Mouse (Mus musculus) kidney, embryonic 16.5 days (tissue): ENCODE measurements around the gene Phf5a. TPM values are rescaled to one million over a fixed set of nuclear protein-coding genes. Genes with fewer than 3 reads are reported as not detected.

ENCODE experiments used
- ATAC-seq: fragments of 200-750 bp; cut with Nextera tagmentation; 2 replicates; pipeline ENCODE4 v1.8.0; 2017; ENCODE audit warnings: moderate TSS enrichment; ENCODE audit not compliant: low FRiP score, low TSS enrichment
- H3K27ac ChIP-seq: fragments of 300-500 bp; sonication (generic); 2 replicates; pipeline ENCODE4 v1.5.1; 2014; ENCODE audit warnings: low read length
- H3K27me3 ChIP-seq: fragments of 300-500 bp; sonication (generic); 2 replicates; pipeline ENCODE4 v1.6.1; 2014; ENCODE audit warnings: low read length, control low read depth, mixed read lengths; ENCODE audit not compliant: insufficient read depth
- H3K36me3 ChIP-seq: fragments of 300-500 bp; sonication (generic); 2 replicates; pipeline ENCODE4 v1.6.1; 2014; ENCODE audit warnings: low read length, control low read depth, mixed read lengths; ENCODE audit not compliant: insufficient read depth
- H3K4me1 ChIP-seq: fragments of 300-500 bp; sonication (generic); 2 replicates; pipeline ENCODE4 v1.6.1; 2014; ENCODE audit warnings: low read length, control low read depth, mixed read lengths; ENCODE audit not compliant: insufficient read depth
- H3K4me2 ChIP-seq: fragments of 300-500 bp; sonication (generic); replicated peaks from 2 replicates; pipeline ENCODE4 v1.6.1; 2014; ENCODE audit warnings: low read depth, low read length
- H3K4me3 ChIP-seq: fragments of 300-500 bp; sonication (generic); 2 replicates; pipeline ENCODE4 v1.5.1; 2014; ENCODE audit warnings: mild to moderate bottlenecking, low read length
- H3K9ac ChIP-seq: fragments of 300-500 bp; sonication (generic); replicated peaks from 2 replicates; pipeline ENCODE4 v1.6.1; 2014; ENCODE audit warnings: low read length
- H3K9me3 ChIP-seq: fragments of 300-500 bp; sonication (generic); 2 replicates; pipeline ENCODE4 v1.6.1; 2016; ENCODE audit warnings: low read length, control low read depth
- WGBS: fragments of 180-500 bp; shearing (Covaris S2); extraction: QIAGEN DNeasy Blood & Tissue Kit; methylation state at CpG from one replicate; pipeline ENCODE4 v1.1.7; 2014; 5-methylcytosine and 5-hydroxymethylcytosine counted together
- polyA plus RNA-seq: library from polyadenylated mRNA; unstranded; fragments of >200 nt; fragmentation: Nextera tagmentation; extraction: Ambion mirVana; gene quantifications from 2 replicates; pipeline ENCODE4 v1.2.1, GENCODE M21; 2015

The Phf5a gene
- polyA plus RNA-seq, 1 experiment from 2014 or later = 172 TPM

DNA sequence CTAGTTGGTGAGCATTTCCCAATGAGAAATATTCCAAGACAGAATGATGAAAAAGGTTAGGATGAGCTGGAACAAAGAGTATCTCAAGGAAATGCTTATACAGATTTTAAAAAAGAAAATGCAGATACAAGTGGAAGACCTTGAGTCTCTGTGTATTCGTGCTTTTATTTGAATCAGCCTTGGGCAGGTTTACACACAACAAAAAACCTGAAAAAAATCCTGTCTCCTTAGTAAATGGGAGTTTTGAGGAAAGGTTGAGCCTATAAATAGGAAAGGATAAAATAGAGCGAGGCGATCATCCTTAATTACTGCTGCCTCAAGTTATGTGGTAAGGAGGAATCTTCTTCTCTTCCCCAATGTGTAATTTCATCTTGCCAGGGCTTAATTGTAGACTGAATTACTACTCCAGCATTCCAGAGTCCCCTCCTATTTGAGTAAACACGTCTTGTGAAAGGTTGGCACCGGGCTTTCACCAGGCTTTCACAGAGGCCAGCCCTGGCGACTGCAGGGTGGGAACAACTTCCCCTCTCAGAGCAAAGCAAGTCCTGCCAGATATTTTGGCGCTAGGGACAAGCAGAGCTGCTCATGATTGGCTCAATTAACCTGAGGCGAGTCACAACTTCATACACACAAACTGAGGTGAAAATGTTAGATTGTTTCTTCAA lies 11.1 kb downstream of the Phf5a start:
- no peaks in the 10 kb centered on the region for H3K9me3 ChIP-seq
- peak overlapping the region; percentile 1; the same call in 1 of the 2 replicates for H3K9ac ChIP-seq
- 39% methylated on average over 8 of the region's 8 CpGs for WGBS
- ATAC-seq = no peak
- no peak overlapping the region for H3K4me3 ChIP-seq
- peaks cover 11% of the 10 kb centered on the region; the same call in 1 of the 2 replicates for H3K36me3 ChIP-seq
- peak overlapping the region; percentile 19 for H3K27ac ChIP-seq
- peak overlapping the region; percentile 89; the same call in 1 of the 2 replicates for H3K4me2 ChIP-seq
- H3K4me1 ChIP-seq = peaks cover 20% of the 10 kb centered on the region
- no peaks in the 10 kb centered on the region for H3K27me3 ChIP-seq

DNA sequence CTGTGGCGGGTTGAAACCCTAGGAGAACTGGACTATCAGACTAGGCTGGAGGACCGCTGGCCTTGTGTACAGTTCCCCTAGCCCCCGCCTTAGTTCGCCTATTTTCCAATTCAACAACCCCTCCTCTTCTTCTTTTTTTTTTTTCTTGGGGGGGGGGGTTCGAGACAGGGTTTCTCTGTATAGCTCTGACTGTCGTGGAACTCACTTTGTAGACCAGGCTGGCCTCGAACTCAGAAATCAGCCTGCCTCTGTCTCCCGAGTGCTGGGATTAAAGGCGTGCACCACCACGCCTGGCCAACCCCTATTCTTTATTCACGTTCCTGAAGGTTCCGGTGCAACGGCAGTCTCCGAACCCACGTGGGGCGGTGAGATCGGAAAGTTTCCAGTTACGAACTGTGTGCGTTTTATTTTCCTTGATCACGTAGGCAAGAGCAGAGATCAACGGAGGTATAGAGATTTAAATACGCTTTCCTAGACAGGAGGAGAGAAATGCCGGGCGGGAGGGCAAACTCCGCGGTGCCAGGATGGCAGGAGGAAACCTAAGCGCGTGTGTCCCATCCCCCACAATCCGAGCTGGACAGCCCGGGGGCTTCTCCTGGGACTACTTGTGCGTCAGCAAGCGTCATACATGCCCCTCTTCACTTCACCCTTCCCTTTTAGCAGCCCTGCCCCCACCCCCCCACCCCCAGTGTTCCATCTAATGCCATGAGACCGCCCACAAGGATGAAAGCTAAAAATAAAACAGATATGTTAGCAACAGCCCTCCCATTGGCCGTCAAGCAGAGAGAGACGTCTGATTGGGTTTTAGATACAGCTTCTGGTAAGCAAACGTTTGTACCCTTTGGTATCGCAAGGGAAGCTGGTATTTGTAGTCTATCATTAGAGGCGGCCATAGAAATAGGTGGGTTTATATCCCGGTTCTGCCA lies 12.1 kb downstream of the Phf5a start:
- peaks cover 27% of the 10 kb centered on the region for H3K4me1 ChIP-seq
- H3K9ac ChIP-seq = peak overlapping the region; percentile 99
- peak overlapping the region; percentile 99 for H3K4me3 ChIP-seq
- H3K27ac ChIP-seq = peak overlapping the region; percentile 99
- H3K27me3 ChIP-seq = no peaks in the 10 kb centered on the region
- H3K36me3 ChIP-seq = peaks cover 6% of the 10 kb centered on the region; the same call in 1 of the 2 replicates
- under 1% methylated on average over 39 of the region's 39 CpGs for WGBS
- no peaks in the 10 kb centered on the region for H3K9me3 ChIP-seq
- peak; percentile 87 for ATAC-seq
- H3K4me2 ChIP-seq = peak overlapping the region; percentile 89

- ATAC-seq = peak; percentile 21
- Histone ChIP-seq H3K9me3 (no peaks in the 10 kb centered on the region), H3K27ac (peak within 1 kb of the TSS; percentile 99), H3K9ac (peak within 1 kb of the TSS; percentile 99), H3K4me3 (peak within 1 kb of the TSS; percentile 99), H3K4me1 (peaks cover 27% of the 10 kb centered on the region), H3K4me2 (peak within 1 kb of the TSS; percentile 89), H3K36me3 (peaks cover 8% of the 10 kb centered on the region; the same call in 1 of the 2 replicates), H3K27me3 (no peaks in the 10 kb centered on the region)
- WGBS = under 1% methylated on average over 44 of the region's 44 CpGs
Measured at GRCm38 (mm10) chr15:81858517-81859329, 13.0 kb downstream of the Phf5a start, which contains the start of gene Tob2. Gene Tob2, minus strand, starts transcription at chr15:81858796.

- H3K36me3 ChIP-seq = peaks cover 8% of the 10 kb centered on the region; the same call in 1 of the 2 replicates
- peak overlapping the region; percentile 99 for H3K4me3 ChIP-seq
- peak overlapping the region; percentile 99 for H3K9ac ChIP-seq
- WGBS = 0% methylated on average over 23 of the region's 23 CpGs
- peak; percentile 32 for ATAC-seq
- H3K4me2 ChIP-seq = peak overlapping the region; percentile 89
- H3K9me3 ChIP-seq = no peaks in the 10 kb centered on the region
- H3K27me3 ChIP-seq = no peaks in the 10 kb centered on the region
- H3K27ac ChIP-seq = peak overlapping the region; percentile 99
- peaks cover 27% of the 10 kb centered on the region for H3K4me1 ChIP-seq
Measured at GRCm38 (mm10) chr15:81858138-81858516, 13.6 kb downstream of the Phf5a start.

GRCm38 (mm10) chr15:81857724-81858116 lies 14.0 kb downstream of the Phf5a start:
- Histone ChIP-seq H3K4me2 (peak overlapping the region; percentile 89), H3K4me3 (peak overlapping the region; percentile 99), H3K4me1 (peaks cover 27% of the 10 kb centered on the region), H3K36me3 (peaks cover 11% of the 10 kb centered on the region; the same call in 1 of the 2 replicates), H3K9me3 (no peaks in the 10 kb centered on the region), H3K27ac (peak overlapping the region; percentile 99), H3K27me3 (no peaks in the 10 kb centered on the region), H3K9ac (peak overlapping the region; percentile 99)
- ATAC-seq = 0 out of 2 replicates have a peak, but pooled peaks have one; percentile 4
- WGBS = 0% methylated on average over 33 of the region's 33 CpGs

DNA sequence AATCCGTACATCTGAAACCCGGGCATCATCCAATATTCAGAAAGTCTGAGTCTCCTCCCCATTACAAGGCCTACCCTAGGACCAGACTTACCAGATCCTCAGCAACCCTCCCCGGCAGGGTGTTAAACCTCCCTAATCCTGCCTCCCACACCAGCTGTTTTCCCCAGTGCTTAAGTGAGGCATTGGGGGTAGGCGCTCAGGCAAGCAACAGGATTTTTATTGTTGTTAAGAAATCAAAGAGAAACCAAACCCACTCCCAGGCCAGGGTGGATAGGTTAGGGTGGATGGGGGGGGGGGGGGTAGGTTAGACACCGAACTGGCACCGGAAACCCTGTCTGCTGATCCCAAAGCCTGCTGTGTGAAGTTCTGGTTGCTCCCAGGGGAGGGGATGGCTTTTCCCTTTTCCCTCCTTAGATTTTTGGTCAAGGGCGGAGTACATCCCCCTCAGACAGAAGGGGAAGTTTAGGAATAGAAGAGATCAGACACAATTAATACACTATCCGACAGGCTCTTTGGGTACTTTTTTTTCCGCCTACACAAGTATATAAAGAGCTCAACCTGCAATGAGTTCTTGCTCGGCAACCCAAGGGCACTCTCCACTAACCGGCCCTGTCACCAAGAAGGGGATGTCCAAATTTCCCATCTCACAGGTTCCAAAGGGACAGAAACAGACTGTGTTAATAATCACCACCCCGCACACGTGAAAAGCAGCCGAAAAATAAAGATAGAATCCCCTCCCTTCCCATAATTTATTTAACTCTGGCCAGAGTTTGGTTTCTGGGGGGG lies 14.6 kb downstream of the Phf5a start:
- Histone ChIP-seq H3K4me3 (peak overlapping the region; percentile 99), H3K9me3 (no peaks in the 10 kb centered on the region), H3K36me3 (peaks cover 16% of the 10 kb centered on the region; the same call in 1 of the 2 replicates), H3K4me2 (peak overlapping the region; percentile 89), H3K27ac (peak overlapping the region; percentile 99), H3K27me3 (no peaks in the 10 kb centered on the region), H3K4me1 (peaks cover 27% of the 10 kb centered on the region), H3K9ac (peak overlapping the region; percentile 99)
- no peak for ATAC-seq
- WGBS = under 1% methylated on average over 14 of the region's 14 CpGs

GRCm38 (mm10) chr15:81856030-81856790 lies 15.5 kb downstream of the Phf5a start:
- peak overlapping the region; percentile 99 for H3K4me3 ChIP-seq
- peaks cover 27% of the 10 kb centered on the region for H3K4me1 ChIP-seq
- peak overlapping the region; percentile 99 for H3K9ac ChIP-seq
- ATAC-seq = peak; percentile 90
- no peaks in the 10 kb centered on the region for H3K9me3 ChIP-seq
- peak overlapping the region; percentile 89 for H3K4me2 ChIP-seq
- under 1% methylated on average over 28 of the region's 28 CpGs for WGBS
- H3K27me3 ChIP-seq = no peaks in the 10 kb centered on the region
- peak overlapping the region; percentile 99 for H3K27ac ChIP-seq
- H3K36me3 ChIP-seq = peaks cover 25% of the 10 kb centered on the region

DNA sequence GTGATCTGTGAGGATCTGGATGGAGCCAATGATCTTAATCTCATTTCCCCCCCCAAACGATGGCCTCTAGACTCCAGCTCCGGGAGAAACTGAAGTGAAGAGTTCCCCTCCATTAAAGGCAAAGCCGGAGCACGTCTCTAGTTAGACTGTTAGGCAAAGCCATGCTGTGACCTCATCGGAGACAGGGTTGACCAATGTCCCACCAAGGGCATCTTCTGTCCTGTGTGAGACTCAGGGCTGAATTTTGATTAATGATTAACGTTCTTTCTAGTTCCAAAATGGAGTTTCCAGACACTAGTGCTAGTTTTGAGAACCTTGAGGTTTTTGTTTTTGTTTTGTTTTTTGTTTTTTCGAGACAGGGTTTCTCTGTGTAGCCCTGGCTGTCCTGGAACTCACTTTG lies 18.6 kb downstream of the Phf5a start:
- no peak overlapping the region for H3K4me2 ChIP-seq
- H3K27ac ChIP-seq = no peak overlapping the region
- no peaks in the 10 kb centered on the region for H3K9me3 ChIP-seq
- H3K4me1 ChIP-seq = peaks cover 12% of the 10 kb centered on the region
- ATAC-seq = no peak
- 79% methylated on average over 7 of the region's 7 CpGs for WGBS
- H3K27me3 ChIP-seq = no peaks in the 10 kb centered on the region
- H3K36me3 ChIP-seq = peaks cover 49% of the 10 kb centered on the region
- no peak overlapping the region for H3K4me3 ChIP-seq
- no peak overlapping the region for H3K9ac ChIP-seq
